Mouse (Mus musculus) E14TG2a.4 (cell line): ENCODE results near the gene Tdgf1.

Source experiments
- H3K27me3 ChIP-seq: 2 replicates; pipeline ENCODE4 v1.6.1; 2014; ENCODE audit warnings: low read length, control low read depth; ENCODE audit not compliant: insufficient read depth
- H3K36me3 ChIP-seq: 2 replicates; pipeline ENCODE4 v1.6.1; 2014; ENCODE audit warnings: low read length, control low read depth; ENCODE audit not compliant: insufficient read depth
- H3K4me1 ChIP-seq: replicated peaks from 2 replicates; pipeline ENCODE4 v1.6.1; 2014; ENCODE audit warnings: low read depth, low read length, control low read depth
- H3K4me3 ChIP-seq: replicated peaks from 2 replicates; pipeline ENCODE4 v1.5.1; 2014; ENCODE audit warnings: mild to moderate bottlenecking, low read length
- H3K9me3 ChIP-seq: 2 replicates; pipeline ENCODE4 v1.6.1; 2014; ENCODE audit warnings: low read length, control low read depth
- CTCF ChIP-seq: conservative IDR thresholded peaks from 2 replicates; pipeline ENCODE4 v1.5.1; 2014; ENCODE audit warnings: low read length
- NANOG ChIP-seq: IDR thresholded peaks from 2 replicates; pipeline ENCODE4 v1.6.1; 2014; ENCODE audit warnings: borderline replicate concordance, low read length, mixed read lengths
- POU5F1 ChIP-seq: IDR thresholded peaks from 2 replicates; pipeline ENCODE4 v1.6.1; 2014; ENCODE audit warnings: low read length, borderline replicate concordance

Tdgf1 gene

GRCm38 (mm10) chr9:110945926-110946325, at the start of gene Tdgf1:
Tdgf1 (minus strand) TSS chr9:110946158.
- Histone ChIP-seq H3K4me1 (peaks cover 41% of the 10 kb centered on the region), H3K9me3 (no peaks in the 10 kb centered on the region), H3K4me3 (peak within 1 kb of the TSS; percentile 87), H3K36me3 (peaks cover 38% of the 10 kb centered on the region), H3K27me3 (no peaks in the 10 kb centered on the region)
- no peak for TF ChIP-seq NANOG
- TF ChIP-seq CTCF = no peak
- TF ChIP-seq POU5F1 = no peak

DNA sequence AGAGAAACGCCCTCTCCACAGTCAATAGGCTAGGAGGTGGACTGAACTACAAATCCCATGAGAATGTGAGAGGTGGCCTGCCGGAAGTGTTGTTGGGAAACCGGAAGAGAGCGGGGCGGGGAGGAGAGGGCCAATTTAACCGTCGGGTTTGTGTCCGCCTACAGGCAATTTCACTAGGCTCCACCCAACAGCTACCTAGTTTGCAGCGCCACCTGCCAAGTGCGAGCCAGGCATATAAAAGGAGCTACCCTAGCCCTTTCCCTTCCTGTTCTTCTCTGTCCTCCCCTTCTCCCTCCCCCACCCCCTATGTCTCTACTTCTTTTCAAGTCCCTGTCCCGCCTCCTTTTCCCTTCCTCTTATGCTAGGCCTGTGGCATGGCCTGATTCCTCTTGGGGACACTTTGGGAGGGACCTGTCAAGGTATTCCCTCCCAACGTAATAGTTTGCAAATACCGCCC, 48.8 kb upstream of the Tdgf1 start:
- H3K9me3 ChIP-seq = no peaks in the 10 kb centered on the region
- TF ChIP-seq POU5F1 (no peak), NANOG (no peak), CTCF (no peak)
- peak overlapping the region; percentile 69 for H3K4me3 ChIP-seq
- H3K4me1 ChIP-seq = peaks cover 43% of the 10 kb centered on the region
- no peaks in the 10 kb centered on the region for H3K27me3 ChIP-seq
- H3K36me3 ChIP-seq = no peaks in the 10 kb centered on the region

GRCm38 (mm10) chr9:110993281-110993709, 47.3 kb upstream of the Tdgf1 start:
- TF ChIP-seq CTCF (no peak), POU5F1 (no peak), NANOG (no peak)
- H3K9me3 ChIP-seq = no peaks in the 10 kb centered on the region
- no peak overlapping the region for H3K4me3 ChIP-seq

GRCm38 (mm10) chr9:110990204-110990603, 44.2 kb upstream of the Tdgf1 start, which contains the start of gene Rtp3:
Rtp3 (minus strand) TSS chr9:110990583.
- H3K27me3 ChIP-seq = no peaks in the 10 kb centered on the region
- peak within 1 kb of the TSS; percentile 2; the same call in 1 of the 2 replicates for H3K4me3 ChIP-seq
- H3K36me3 ChIP-seq = no peaks in the 10 kb centered on the region; the same call in 1 of the 2 replicates
- H3K9me3 ChIP-seq = no peaks in the 10 kb centered on the region
- peaks cover 55% of the 10 kb centered on the region for H3K4me1 ChIP-seq
- TF ChIP-seq POU5F1 (no peak), CTCF (no peak), NANOG (no peak)

More at GRCm38 (mm10) chr9:110993281-110993709, 47.3 kb upstream of the Tdgf1 start:
- H3K36me3 ChIP-seq = no peaks in the 10 kb centered on the region
- H3K27me3 ChIP-seq = no peaks in the 10 kb centered on the region
- H3K4me1 ChIP-seq = peaks cover 55% of the 10 kb centered on the region

GRCm38 (mm10) chr9:110989543-110989942, 43.6 kb upstream of the Tdgf1 start:
- Histone ChIP-seq H3K27me3 (no peaks in the 10 kb centered on the region), H3K4me3 (no peak overlapping the region), H3K36me3 (no peaks in the 10 kb centered on the region; the same call in 1 of the 2 replicates), H3K9me3 (no peaks in the 10 kb centered on the region), H3K4me1 (peaks cover 54% of the 10 kb centered on the region)
- TF ChIP-seq CTCF (no peak), NANOG (no peak), POU5F1 (no peak)

- TF ChIP-seq CTCF = no peak
- TF ChIP-seq NANOG = no peak
- TF ChIP-seq POU5F1 = no peak
- no peaks in the 10 kb centered on the region for H3K27me3 ChIP-seq
Observed at GRCm38 (mm10) chr9:110989141-110989540, 43.2 kb upstream of the Tdgf1 start.

GRCm38 (mm10) chr9:110988078-110988477, 42.1 kb upstream of the Tdgf1 start:
- no peak overlapping the region for H3K4me3 ChIP-seq
- TF ChIP-seq NANOG (no peak), CTCF (no peak), POU5F1 (no peak)
- H3K9me3 ChIP-seq = no peaks in the 10 kb centered on the region
- H3K4me1 ChIP-seq = peaks cover 58% of the 10 kb centered on the region
- H3K27me3 ChIP-seq = no peaks in the 10 kb centered on the region
- peaks cover 4% of the 10 kb centered on the region for H3K36me3 ChIP-seq

More at GRCm38 (mm10) chr9:110989141-110989540, 43.2 kb upstream of the Tdgf1 start:
- Histone ChIP-seq H3K9me3 (no peaks in the 10 kb centered on the region), H3K4me1 (peaks cover 55% of the 10 kb centered on the region), H3K36me3 (no peaks in the 10 kb centered on the region; the same call in 1 of the 2 replicates), H3K4me3 (no peak overlapping the region)

DNA sequence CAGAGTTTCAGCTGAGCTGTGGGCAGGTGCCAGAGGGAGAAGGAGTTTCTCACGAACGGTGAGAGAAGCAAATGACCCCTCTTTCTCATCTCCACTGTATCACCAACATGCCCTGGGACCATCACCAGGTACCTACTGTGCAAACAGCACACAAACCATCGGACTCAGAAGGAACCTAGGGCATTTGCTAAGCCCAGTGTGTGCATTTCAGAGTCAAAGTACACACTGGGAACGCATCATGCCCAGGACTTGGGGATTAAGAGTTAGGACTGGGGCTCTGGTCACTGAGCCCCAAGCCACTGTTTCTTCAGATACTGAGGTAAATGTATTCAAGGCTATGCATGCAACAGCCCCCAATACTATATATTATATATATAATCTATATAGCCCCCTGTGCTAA, 41.4 kb upstream of the Tdgf1 start:
- H3K36me3 ChIP-seq = peaks cover 12% of the 10 kb centered on the region
- H3K4me3 ChIP-seq = no peak overlapping the region
- peaks cover 65% of the 10 kb centered on the region for H3K4me1 ChIP-seq

DNA sequence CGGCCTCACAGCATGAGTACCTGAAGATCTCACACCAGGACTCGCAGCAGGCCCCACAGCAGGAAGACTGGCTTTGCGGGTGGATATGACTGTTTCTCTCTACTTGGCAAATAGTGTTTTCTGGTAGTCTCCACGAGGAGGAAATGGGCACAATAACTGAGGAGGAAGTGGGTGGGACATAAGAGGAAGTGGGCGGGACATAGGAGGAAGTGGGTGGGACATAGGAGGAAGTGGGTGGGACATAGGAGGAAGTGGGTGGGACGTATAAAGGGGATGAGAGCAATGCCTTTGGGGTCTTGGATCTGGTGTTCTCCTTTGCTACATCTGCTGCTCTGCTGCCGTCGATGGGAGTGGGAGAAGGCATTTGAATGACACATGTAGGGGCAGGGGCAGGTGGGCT, 40.0 kb upstream of the Tdgf1 start:
- Histone ChIP-seq H3K9me3 (no peaks in the 10 kb centered on the region), H3K4me1 (peaks cover 67% of the 10 kb centered on the region)
- TF ChIP-seq CTCF = no peak
- no peak for TF ChIP-seq POU5F1
- TF ChIP-seq NANOG = no peak

More for the DNA sequence above, 41.4 kb upstream of the Tdgf1 start:
- TF ChIP-seq NANOG (no peak), POU5F1 (no peak), CTCF (no peak)
- H3K9me3 ChIP-seq = no peaks in the 10 kb centered on the region
- H3K27me3 ChIP-seq = no peaks in the 10 kb centered on the region

More for the DNA sequence above, 40.0 kb upstream of the Tdgf1 start:
- no peaks in the 10 kb centered on the region for H3K27me3 ChIP-seq
- peaks cover 21% of the 10 kb centered on the region for H3K36me3 ChIP-seq
- no peak overlapping the region for H3K4me3 ChIP-seq
